In the genomic region with DNA sequence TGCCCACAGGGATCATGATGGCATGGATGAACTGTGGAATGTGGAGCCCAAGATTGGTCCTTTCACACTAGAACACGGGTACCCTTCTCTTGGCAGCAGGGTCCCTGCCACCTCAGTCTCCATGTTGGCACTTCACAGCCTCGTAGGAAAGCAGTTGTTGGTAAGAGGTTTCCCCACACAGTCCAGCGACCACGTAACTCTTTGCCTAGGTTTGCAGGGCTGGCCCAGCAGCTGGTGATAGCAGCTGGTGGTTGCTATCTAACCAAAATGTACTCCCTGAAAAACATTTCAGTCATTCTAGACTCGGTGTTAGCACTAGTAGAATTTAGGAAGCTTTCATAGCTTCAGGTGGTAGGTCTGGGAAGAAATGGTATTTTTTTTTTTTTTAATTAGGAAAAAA, we compare ENCODE assay signal across 20 mouse cellular contexts.
"Had no signal": no experiment of that assay in that cellular context is flagged by ENCODE, and none has a peak within 500 bp of the region (broad histone marks: within the 10 kb centered on the region; RNA-seq: fewer than 3 reads in every experiment).

No protein-coding gene starts in this region.

- DNase-seq: liver, postnatal 0 days; lung, adult 2 months; lung, postnatal 14 days; lung, postnatal 36 days; right cerebral cortex, adult 18-20 months; right cerebral cortex, postnatal 25 days; right cerebral cortex, postnatal 4 days; spleen, adult 18-20 months; thymus, adult 18-20 months; thymus, postnatal 14 days; thymus, postnatal 4 days had no signal

- H3K36me3 ChIP-seq: midbrain, embryonic 13.5 days; midbrain, embryonic 15.5 days; neural tube, embryonic 13.5 days; neural tube, embryonic 15.5 days had no signal

- H3K9ac ChIP-seq: liver, postnatal 0 days; lung, embryonic 15.5 days; midbrain, embryonic 13.5 days; midbrain, embryonic 15.5 days; neural tube, embryonic 13.5 days; neural tube, embryonic 15.5 days had no signal

- H3K27me3 ChIP-seq: lung, embryonic 15.5 days; midbrain, embryonic 13.5 days; midbrain, embryonic 15.5 days; neural tube, embryonic 13.5 days; neural tube, embryonic 15.5 days had no signal

- ATAC-seq: liver, postnatal 0 days; lung, postnatal 0 days; midbrain, embryonic 13.5 days; midbrain, embryonic 15.5 days had no signal

- H3K4me3 ChIP-seq: lung, embryonic 15.5 days; megakaryocyte, embryonic 14.5 days; midbrain, embryonic 13.5 days; midbrain, embryonic 15.5 days; neural tube, embryonic 13.5 days; neural tube, embryonic 15.5 days had no signal

- H3K9me3 ChIP-seq: lung, embryonic 15.5 days; midbrain, embryonic 15.5 days; neural tube, embryonic 15.5 days had no signal

- H3K4me1 ChIP-seq: midbrain, embryonic 15.5 days had no signal

- H3K27ac ChIP-seq: lung, embryonic 15.5 days; macrophage; midbrain, embryonic 13.5 days; midbrain, embryonic 15.5 days; neural tube, embryonic 13.5 days; neural tube, embryonic 15.5 days had no signal

- H3K4me2 ChIP-seq: lung, embryonic 15.5 days; midbrain, embryonic 11.5 days; midbrain, embryonic 13.5 days; midbrain, embryonic 15.5 days; neural tube, embryonic 13.5 days; neural tube, embryonic 15.5 days had no signal
